Mouse (Mus musculus) MEL (cell line): ENCODE measurements at regions not wholly inside any gene's neighbourhood (a gene's known extent, or its start where the extent isn't known, plus 50 kb on each side); places are given as distances from the start of the nearest gene placed in this dataset.

ENCODE experiments used
- CTCF ChIP-seq, 3 experiments: IDR thresholded peaks in 2 of 3; conservative IDR thresholded peaks in 1 of 3; 2 replicates each; pipeline ENCODE4 v1.5.1; 2011 to 2012; ENCODE audit warnings: low read length in 3 of 3, low read depth in 2 of 3, mild to moderate bottlenecking in 2 of 3, improper control_type of control experiment in 1 of 3, inconsistent platforms in 1 of 3, mixed read lengths in 1 of 3, moderate library complexity in 1 of 3; ENCODE audit not compliant: control insufficient read depth in 1 of 3, insufficient read depth in 1 of 3, poor library complexity in 1 of 3, severe bottlenecking in 1 of 3
- SIN3A ChIP-seq: IDR thresholded peaks from 2 replicates; pipeline ENCODE4 v1.6.1; 2012; ENCODE audit warnings: low read length, improper control_type of control experiment, inconsistent platforms
- TBP ChIP-seq: IDR thresholded peaks from 2 replicates; pipeline ENCODE4 v1.8.0; 2011; ENCODE audit warnings: low read depth, low read length, improper control_type of control experiment

GRCm38 (mm10) chr5:43102000-43102459 is 130.9 kb upstream of the Cpeb2 start:
- TF ChIP-seq CTCF (IDR thresholded peaks at IDR 0.05 in 2 of 3, conservative IDR thresholded peaks at IDR 0.05 in 1 of 3; ENCODE audit: control insufficient read depth in 1 of 3, insufficient read depth in 1 of 3, low read depth in 2 of 3, low read length in 3 of 3, poor library complexity in 1 of 3, severe bottlenecking in 1 of 3) (no peak), TBP (no peak), SIN3A (no peak)
